Mouse (Mus musculus) liver, adult 2 months (tissue): ENCODE data around the gene Slc4a3.

Source experiments
- CTCF ChIP-seq: fragments of 200-500 bp; IDR thresholded peaks from 2 replicates; pipeline ENCODE4 v1.5.1; 2011; ENCODE audit warnings: low read depth, low read length, control low read depth
- POLR2A ChIP-seq: fragments of 200-500 bp; IDR thresholded peaks from 2 replicates; pipeline ENCODE4 v1.6.1; 2011; ENCODE audit warnings: low read length, control low read depth; ENCODE audit not compliant: insufficient read depth; ENCODE audit errors: extremely low read depth

- TF ChIP-seq POLR2A (no peak), CTCF (no peak)
These were observed 18.0 kb downstream of the Slc4a3 start for GRCm38 (mm10) chr1:75564102-75564501.
